Mouse (Mus musculus): ENCODE results near the gene Galk2.
A peak's percentile ranks its signal among the peaks of the same experiment; 100 is the strongest.

Gene Galk2

GRCm38 (mm10) chr2:125858521-125859280 is at the start of gene Galk2, which contains the start of gene Cops2:
Gene Galk2, plus strand, starts transcription at chr2:125859109.
Gene Cops2, minus strand, starts transcription at chr2:125859139.
- DNase-seq (ENCODE audit: low spot score in 2 of 2) = peak; percentile 94 to 95

GRCm38 (mm10) chr2:125809551-125809950 is 49.4 kb upstream of the Galk2 start:
- DNase-seq (ENCODE audit: low spot score in 2 of 2) = no peak

- DNase-seq (ENCODE audit: low spot score in 2 of 2) = no peak
Measured at GRCm38 (mm10) chr2:125811332-125811731, 47.6 kb upstream of the Galk2 start.

- DNase-seq (ENCODE audit: low spot score in 2 of 2) = no peak
Measured at GRCm38 (mm10) chr2:125813972-125814595, 44.8 kb upstream of the Galk2 start.

- DNase-seq (ENCODE audit: low spot score in 2 of 2) = no peak
Measured at GRCm38 (mm10) chr2:125820397-125820796, 38.5 kb upstream of the Galk2 start.

- DNase-seq (ENCODE audit: low spot score in 2 of 2) = no peak
Measured at GRCm38 (mm10) chr2:125826201-125826600, 32.7 kb upstream of the Galk2 start.

GRCm38 (mm10) chr2:125827898-125828297 is 31.0 kb upstream of the Galk2 start:
- DNase-seq (ENCODE audit: low spot score in 2 of 2) = no peak

GRCm38 (mm10) chr2:125829924-125830323 is 29.0 kb upstream of the Galk2 start:
- DNase-seq (ENCODE audit: low spot score in 2 of 2) = no peak

GRCm38 (mm10) chr2:125838091-125838490 is 20.8 kb upstream of the Galk2 start:
- no peak for DNase-seq (ENCODE audit: low spot score in 2 of 2)

- no peak for DNase-seq (ENCODE audit: low spot score in 2 of 2)
Measured at GRCm38 (mm10) chr2:125838708-125839284, 20.1 kb upstream of the Galk2 start.

- no peak for DNase-seq (ENCODE audit: low spot score in 2 of 2)
Measured at GRCm38 (mm10) chr2:125851237-125851636, 7.7 kb upstream of the Galk2 start.

- no peak for DNase-seq (ENCODE audit: low spot score in 2 of 2)
Measured at GRCm38 (mm10) chr2:125857707-125858106, 1.2 kb upstream of the Galk2 start.

GRCm38 (mm10) chr2:125863799-125864198 is 4.9 kb downstream of the Galk2 start:
- no peak for DNase-seq (ENCODE audit: low spot score in 2 of 2)

GRCm38 (mm10) chr2:125864551-125864950 is 5.6 kb downstream of the Galk2 start:
- no peak for DNase-seq (ENCODE audit: low spot score in 2 of 2)

GRCm38 (mm10) chr2:125865585-125865984 is 6.7 kb downstream of the Galk2 start:
- DNase-seq (ENCODE audit: low spot score in 2 of 2) = no peak

GRCm38 (mm10) chr2:125866058-125866740 is 7.3 kb downstream of the Galk2 start:
- peak; percentile 24 to 34 for DNase-seq (ENCODE audit: low spot score in 2 of 2)

- no peak for DNase-seq (ENCODE audit: low spot score in 2 of 2)
Measured at GRCm38 (mm10) chr2:125868301-125868700, 9.4 kb downstream of the Galk2 start.

GRCm38 (mm10) chr2:125870159-125870558 is 11.2 kb downstream of the Galk2 start:
- DNase-seq (ENCODE audit: low spot score in 2 of 2) = no peak

- no peak for DNase-seq (ENCODE audit: low spot score in 2 of 2)
Measured at GRCm38 (mm10) chr2:125885891-125886576, 27.1 kb downstream of the Galk2 start.

- peak in 1 of 2 experiments; percentile 11 for DNase-seq (ENCODE audit: low spot score in 2 of 2)
Measured at GRCm38 (mm10) chr2:125893096-125893495, 34.2 kb downstream of the Galk2 start.

- DNase-seq (ENCODE audit: low spot score in 2 of 2) = no peak
Measured at GRCm38 (mm10) chr2:125895099-125895498, 36.2 kb downstream of the Galk2 start.

- DNase-seq (ENCODE audit: low spot score in 2 of 2) = no peak
Measured at GRCm38 (mm10) chr2:125896355-125896754, 37.4 kb downstream of the Galk2 start.
